Mouse (Mus musculus): ENCODE measurements around the gene Hoxb4.

Hoxb4 gene

DNA sequence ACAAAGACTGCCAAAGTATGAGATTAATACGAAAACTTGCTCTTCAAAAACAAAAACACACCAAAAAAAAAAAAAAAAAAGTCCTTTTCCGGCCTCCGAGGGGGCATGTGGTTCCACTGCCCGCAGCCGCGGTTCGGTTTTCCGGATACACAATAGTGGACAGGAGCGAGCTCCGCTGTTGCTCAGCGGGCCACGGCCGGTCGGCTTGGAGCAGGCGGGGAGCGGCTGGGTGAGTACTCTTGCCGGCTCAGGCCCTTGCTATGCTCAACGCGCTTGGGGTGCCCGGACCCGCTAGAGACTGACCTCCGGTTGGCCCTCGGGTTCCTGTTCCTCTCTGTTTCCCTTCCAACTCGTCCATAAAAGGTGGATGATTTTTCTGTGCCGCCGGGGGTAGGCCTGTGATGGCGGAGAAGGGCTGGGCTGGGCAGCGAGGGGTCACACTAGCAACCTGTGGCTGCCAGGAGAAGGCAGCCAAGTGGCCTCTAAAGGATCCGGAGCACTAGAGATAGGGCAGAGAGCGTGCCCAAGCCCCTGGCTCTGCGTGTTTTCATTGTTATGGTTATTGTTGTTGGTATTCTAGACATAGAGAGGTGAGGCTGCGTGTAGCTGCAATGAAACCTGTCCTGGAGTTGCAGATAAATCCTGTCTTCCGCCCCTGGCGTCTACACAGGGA lies 3.3 kb upstream of the Hoxb4 start:
- no peak for DNase-seq (ENCODE audit: low read depth)

DNA sequence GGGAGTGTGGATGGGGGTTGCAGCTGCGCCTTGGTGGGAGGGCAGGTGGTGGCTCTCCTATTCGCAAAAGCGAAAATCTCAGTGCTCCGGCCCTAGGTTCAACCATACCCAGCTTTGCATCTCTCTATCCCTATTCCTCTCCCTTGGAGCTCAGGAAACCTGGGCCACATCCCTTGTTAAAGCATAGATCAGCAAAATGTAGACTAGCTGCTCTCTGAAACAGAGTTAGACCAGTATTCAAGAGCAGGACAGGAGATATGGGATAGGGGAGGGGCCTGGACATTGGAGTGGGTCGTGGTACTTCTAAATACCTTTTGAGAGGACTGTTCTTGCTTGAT lies 2.8 kb upstream of the Hoxb4 start:
- no peak for DNase-seq (ENCODE audit: low read depth)

DNA sequence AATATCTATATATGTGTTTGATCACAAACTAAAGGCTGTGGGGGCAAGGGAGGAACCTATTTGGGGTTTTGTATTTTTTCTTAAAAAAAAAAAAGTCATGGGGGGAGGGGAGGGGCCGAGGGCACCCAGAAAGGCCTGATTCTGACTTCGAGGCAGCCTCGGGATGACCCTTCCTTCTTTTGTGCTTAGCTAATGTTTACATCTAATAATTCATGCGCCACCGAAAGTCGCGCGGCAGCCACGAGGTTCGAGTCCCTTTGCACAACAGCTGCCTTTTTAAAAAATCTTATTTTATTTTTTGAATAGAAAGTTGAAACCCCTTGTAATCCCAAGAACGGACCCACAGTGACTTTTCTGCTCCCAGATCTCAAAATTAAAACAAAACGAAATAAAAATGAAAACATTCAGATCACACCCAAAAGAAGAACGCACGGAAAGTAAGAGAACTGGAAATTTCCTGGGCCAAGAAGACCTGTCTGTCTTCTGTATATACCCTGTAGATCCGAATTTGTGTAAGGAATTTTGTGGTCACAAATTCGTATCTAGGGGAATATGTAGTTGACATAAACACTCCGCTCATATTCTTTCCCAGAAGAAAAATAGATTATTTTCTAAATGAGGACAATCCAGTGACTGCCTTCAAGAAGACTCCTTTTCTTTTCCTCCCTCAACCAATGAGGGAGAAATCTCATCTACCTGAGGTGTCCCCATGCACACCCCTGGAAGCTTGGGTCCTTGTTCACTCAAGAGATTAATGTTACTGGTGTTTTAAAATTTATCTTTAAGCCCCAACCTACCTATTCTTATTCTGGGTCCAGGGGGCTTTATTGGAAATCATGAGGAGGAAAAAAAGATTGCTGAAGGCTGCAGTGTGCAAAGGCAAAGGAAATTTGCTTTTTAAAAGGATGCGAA lies 1.1 kb upstream of the Hoxb4 start:
- DNase-seq (ENCODE audit: low read depth) = no peak

DNA sequence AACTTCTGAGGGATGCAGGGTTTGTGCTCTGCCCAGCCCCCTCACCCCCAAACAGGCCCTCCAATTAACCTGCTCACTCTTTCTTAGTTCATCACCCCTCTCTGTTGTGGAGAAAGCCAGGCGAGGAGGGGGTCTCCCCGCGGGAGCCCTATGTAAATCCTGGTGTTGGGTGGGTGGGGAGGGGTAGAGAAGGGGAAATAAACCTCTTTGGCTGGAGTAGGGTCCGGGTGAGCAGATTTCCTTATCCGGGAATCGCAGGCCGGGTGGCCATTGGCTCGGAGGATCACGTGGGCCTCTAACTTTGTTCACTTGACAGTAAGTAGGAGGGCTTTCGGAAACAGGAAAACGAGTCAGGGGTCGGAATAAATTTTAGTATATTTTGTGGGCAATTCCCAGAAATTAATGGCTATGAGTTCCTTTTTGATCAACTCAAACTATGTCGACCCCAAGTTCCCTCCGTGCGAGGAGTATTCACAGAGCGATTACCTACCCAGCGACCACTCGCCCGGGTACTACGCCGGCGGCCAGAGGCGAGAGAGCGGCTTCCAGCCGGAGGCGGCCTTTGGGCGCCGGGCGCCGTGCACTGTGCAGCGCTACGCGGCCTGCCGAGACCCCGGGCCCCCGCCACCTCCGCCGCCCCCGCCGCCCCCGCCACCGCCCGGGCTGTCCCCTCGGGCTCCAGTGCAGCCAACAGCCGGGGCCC lies 452 bp downstream of the Hoxb4 start:
- DNase-seq (ENCODE audit: low read depth) = no peak

DNA sequence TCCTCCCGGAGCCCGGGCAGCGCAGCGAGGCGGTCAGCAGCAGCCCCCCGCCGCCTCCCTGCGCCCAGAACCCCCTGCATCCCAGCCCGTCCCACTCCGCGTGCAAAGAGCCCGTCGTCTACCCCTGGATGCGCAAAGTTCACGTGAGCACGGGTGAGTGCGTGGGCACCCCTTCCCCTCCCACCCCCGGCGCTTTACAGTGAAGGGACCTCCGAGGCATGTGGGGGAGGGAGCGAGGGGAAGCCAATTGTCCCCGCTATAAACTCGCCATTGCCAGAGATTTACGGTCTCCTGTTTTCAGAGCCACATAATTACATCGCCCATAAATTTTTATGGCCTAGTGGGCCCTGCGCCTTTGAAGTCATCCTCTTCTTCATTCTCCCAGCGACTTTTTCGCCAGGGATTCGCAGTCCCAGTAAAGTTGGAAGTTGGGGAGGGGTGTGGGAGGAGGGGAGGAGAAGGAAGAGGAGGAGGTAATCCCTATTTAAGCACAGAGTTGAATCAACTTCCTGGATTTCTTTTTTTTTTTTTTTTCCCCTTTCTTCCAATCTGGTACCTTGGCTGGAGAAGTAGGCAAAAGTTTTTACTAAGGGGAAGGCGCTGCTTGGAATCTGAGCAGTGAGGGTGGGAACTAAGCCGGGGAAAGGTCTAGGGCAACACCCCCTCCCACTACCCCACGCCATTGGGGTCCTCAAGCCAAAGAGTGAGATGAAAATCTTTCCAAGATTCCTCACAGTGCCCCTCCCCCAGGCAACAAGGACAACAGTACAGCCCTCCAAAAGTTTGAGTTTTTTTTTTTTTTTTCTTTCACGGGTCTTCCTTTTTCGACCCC lies 1.2 kb downstream of the Hoxb4 start:
- no peak for DNase-seq (ENCODE audit: low read depth)

DNA sequence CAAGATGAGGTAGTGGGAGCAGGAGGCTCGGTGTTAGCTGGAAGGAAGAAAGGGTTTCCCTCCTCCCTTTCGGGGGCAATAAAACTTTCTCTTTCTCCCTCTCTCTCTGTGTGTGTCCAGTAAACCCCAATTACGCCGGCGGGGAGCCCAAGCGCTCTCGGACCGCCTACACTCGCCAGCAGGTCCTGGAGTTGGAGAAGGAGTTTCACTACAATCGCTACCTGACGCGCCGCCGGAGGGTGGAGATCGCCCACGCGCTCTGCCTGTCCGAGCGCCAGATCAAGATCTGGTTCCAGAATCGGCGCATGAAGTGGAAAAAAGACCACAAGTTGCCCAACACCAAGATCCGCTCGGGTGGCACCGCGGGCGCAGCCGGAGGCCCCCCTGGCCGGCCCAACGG lies 1.8 kb downstream of the Hoxb4 start:
- DNase-seq (ENCODE audit: low read depth) = no peak

DNA sequence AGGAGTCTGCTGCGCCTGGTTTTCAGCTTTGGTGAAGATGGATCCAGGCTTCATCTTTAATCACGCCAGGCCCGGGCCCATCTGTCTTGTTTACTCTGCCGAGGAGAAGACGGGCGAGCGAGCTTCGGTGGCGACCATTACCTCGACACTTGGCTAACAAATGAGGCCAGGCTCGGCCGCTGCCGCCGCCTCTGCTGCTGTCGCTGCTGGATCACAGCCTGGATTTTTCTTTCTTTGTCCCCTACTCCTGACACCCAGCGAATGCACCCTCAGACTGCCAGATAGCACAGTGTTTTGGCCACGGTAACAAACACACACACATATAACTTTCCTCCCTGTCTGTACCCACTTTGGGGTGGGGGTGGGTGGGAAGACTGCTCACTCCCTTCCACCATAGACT lies 2.6 kb downstream of the Hoxb4 start:
- DNase-seq (ENCODE audit: low read depth) = no peak

DNA sequence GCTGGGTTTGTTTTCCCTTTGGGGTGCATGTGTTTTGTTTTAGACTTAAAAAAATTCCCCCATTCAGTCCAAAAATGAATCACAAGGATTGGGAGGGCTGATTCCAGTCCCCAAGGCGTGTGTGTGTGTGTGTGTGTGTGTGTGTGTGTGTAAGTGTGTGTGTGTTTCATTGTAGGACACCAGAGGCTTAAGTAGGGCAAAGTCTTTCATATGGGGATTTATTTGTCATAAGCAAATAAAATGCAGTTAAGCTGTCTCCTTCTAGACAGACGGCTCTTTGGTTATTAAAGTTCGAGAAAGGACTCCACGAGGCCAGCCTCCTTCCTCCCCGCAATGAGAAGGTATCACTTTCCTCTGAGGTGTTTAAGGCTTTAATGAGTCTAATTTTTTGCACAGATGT lies 3.8 kb downstream of the Hoxb4 start:
- DNase-seq (ENCODE audit: low read depth) = no peak

DNA sequence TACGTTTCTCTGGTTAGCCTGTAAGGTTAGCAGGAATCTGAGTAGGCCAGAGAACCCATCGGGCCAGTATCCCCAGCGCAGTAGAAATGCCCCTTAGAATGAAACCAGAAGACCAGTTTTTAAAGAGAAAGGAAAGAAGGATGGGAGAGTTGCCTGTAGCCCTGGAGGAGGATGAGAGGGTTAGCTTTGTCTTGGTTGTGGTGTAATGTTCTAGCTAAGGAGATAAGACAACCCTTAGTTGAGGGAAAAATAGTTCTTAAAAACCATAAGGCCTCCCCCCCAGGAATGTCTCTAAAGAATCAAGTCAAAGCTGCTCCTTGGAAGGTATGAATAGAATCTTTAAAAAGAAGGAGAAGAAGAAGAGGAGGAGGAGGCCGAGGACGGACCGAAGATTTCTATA lies 4.7 kb downstream of the Hoxb4 start:
- DNase-seq (ENCODE audit: low read depth) = no peak

DNA sequence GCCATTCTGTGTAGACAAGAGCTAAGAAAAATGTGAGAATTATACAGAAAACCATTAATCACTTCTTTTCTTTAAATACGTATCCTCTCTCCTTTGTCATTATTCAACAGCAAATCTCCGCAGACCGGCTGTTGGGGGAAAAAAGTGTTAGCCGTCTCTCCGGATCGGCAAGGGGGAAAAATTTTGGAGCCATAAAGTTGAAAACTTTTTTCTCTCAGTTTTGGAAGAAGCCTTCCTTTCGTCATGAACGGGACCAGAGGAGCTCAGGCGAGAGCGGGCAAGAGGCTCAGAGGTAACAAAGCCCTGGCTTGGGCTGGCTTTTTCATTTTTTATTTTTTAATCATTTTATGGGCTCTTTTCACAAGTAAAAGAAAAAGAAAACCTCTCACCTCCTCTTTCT lies 5.1 kb downstream of the Hoxb4 start, which contains the start of gene Hoxb3:
TSS of gene Hoxb3 (plus strand) at position 173 of the 400 bp plus-strand sequence.
- no peak for DNase-seq (ENCODE audit: low read depth)

DNA sequence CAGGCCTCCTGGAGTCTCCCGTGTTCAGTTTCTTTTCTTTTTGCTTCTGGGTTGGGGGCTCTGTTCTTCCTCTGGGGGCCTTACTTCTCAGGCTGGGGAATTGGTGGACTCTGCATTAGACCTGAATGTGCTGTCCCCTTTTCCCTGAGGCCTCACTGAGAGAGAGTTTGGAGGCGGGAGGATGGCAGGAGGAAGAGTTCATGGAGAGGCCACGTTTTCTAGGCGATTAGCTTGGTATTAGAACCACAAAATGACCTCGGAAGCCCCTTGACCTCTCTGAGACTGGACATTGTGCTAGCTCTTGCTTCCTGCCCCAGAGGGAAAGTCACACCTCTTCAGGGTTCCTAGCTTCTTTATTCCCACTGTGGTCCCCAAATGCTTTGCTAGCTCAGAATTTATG lies 6.1 kb downstream of the Hoxb4 start:
- DNase-seq (ENCODE audit: low read depth) = no peak

DNA sequence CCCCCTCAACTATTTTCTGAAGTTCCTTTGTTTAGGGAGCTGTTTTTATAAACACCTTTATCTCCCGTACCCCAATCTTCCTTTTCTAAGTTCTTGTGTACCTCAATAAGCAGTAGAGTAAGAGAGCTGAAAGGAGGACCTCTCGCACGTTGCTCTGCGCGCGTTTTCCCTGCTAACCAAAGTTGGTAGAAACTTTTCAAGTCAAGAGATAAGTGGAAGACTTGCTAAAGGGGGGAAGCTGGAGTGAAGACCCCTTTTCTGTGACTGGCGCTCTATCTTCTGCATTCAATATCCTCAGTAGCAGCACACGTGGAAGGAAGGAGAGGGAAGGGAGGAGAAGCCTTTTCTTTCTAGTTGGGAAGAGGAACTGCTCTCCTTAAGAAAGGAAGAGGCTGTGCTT lies 6.9 kb downstream of the Hoxb4 start:
- DNase-seq (ENCODE audit: low read depth) = no peak

DNA sequence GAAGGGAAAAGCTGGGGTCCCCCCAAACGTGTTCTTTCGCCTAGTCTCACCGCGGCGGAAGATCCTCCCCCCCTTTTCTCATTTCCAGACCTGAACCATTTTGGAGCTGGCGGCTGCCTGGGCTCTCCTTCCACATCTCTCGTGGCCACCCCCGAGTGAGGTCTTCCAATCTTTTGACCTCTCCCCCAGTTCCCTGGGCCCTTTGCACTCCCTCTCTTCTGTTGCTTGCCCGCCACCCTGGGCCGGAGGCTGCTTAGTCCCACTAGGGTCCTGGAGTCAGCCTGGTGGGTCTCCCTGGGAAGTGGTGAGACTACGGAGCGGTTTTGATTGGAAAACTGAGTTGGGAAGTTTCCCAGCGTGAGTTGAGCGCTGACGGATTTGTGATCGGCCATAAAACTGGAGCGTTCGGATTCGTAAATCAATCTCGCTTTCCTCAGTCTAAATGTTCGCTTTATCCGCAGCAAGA lies 7.7 kb downstream of the Hoxb4 start:
- DNase-seq (ENCODE audit: low read depth) = no peak

DNA sequence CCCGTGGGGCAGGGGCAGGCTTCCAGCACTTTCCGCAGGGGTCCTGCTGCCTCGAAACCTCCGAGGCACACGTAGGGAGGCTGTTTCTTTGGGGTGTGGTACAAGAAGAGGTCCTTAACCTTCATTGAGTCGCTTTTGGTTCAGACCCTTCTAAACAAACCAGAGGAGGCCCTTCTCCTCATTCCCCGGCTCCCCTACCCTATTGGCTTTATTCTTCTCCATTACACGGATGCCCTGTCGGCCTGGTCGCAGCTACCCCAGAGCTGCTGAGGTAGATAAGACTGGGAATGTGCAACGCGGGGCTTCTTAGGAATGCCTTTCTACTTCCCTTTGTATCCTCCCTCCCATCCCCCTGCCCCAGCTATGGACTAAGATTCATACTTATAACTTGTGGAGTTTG lies 8.6 kb downstream of the Hoxb4 start:
- no peak for DNase-seq (ENCODE audit: low read depth)

DNA sequence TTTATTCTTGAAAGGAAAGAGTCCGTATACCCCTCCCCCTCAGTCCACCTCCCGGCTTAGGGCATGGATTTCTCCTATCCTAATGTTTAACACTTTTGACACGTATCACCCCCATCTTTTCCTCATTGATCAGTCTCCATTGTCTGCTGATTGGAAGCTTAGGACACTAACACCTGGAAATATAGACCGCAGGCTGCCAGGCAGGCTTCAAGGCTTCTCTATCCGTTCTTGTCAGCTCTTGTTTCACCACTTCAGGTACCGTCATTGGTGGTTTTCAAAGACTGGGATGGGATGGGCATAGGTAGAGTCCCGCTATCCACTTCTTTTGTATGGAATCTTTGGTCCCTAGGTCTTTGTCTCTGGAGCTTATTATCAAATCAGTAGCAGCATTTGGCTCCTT lies 9.1 kb downstream of the Hoxb4 start:
- no peak for DNase-seq (ENCODE audit: low read depth)

DNA sequence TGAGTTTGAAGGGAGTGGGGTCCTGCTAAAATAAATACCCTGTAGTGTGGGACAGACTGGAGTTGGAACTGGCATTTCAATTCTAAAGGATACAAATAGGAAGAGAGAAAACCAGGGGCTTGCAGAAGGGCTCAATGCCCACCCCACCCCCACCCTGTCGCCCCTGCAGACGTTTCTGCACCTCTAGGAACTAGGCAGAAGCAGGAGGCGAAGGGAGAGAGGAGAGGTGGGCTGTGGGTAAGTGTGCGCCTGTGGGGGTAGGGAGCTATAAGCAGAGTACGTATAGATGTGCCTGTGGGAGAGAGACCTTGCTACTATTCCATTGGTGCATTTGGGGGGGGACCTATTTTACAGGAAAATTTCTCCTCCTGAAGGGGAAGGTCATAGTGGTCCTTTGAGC lies 9.7 kb downstream of the Hoxb4 start:
- DNase-seq (ENCODE audit: low read depth) = no peak

DNA sequence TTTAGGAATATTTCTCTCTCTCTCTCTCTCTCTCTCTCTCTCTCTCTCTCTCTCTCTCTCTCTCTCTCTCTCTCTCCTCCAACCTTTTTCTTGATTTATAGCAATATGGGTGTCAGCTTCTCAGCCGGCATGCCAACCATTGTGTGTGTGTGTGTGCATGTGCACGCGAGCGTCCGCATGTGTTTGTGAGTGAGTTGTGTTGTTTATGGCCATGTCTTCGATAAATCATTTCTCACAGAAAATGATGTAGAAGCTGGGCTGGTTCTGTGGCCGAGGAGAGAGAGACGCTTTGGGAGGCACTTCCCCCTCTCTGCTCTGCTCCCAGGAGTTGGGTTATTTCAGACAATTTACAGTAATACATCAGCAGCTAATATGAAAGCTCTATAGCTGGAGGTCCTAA lies 10.5 kb downstream of the Hoxb4 start:
- no peak for DNase-seq (ENCODE audit: low read depth)

DNA sequence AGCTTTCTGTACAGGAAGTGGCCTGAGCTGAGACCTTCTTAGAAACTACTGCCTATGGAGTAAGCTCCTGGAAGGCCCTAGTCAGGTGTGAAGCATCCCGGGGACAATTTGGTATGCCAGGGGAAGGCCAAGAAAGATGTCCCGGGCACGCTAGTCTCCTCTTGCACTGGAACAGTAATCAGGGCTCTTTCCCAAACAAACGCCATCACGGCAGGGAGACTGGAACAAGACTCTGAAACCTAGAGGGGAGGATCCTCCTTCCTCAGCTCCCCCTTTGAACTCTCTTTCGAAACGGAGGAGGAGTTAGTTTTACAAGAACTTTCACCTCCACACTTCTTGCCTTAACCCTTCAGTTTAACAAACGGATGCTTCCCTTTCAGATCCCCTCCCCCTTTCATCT lies 14.0 kb downstream of the Hoxb4 start:
- no peak for DNase-seq (ENCODE audit: low read depth)

DNA sequence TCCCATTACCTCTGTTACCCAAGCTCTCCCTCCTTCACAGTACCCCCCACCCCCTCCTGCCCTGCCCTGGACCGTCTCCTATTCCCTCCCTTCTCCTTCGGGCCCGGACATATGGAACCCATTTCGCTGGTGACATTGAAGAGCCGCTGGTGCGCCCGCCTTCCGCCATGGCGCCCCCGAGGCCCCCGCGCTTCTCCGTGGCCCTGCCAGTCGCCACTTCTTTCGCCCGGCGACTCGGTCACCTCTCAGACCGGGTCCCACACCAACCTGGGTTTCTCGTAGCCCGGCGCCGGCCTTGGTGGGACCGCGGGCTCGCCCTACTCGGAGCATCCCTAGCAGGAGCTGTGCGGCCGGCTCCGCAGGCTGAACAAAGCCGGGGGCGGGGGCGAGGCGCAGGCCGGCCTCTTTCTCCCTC lies 14.6 kb downstream of the Hoxb4 start:
- no peak for DNase-seq (ENCODE audit: low read depth)

DNA sequence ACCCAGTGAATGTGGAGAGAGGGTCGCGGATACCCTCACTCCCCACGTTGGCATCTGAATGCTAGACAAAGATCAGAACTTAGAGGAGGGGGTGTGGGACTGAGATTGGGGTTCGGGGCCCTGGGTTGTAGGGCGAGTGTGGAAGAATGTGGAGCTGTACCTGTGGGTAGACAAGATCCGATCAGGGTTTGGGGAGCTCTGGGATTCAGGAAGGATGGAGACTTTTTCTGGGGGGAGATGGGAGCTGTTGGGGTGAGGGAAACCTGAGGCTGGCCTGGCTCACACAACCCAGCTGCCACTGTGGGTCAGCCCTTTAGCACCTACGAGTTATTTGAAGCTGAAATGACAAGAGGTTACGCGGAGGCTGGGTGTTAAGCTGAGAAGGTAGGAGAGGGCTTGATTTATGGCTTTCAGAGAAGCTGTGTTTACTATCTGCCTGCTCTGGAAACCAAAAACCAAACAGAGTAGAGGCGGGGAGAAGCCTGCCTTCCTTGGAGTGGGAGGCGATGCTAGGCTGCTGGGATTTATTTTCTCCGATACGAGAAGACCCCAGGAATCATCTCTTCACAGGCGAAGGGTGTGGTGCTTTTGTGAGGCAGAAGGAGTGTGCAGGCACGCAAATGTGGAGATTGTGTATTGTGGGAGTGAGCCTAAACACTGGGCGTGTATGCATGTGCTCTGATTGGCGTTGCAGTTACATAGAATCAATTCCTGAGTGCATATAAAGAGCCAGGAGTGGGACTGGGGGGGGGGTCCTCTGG lies 15.4 kb downstream of the Hoxb4 start:
- DNase-seq (ENCODE audit: low read depth) = no peak

DNA sequence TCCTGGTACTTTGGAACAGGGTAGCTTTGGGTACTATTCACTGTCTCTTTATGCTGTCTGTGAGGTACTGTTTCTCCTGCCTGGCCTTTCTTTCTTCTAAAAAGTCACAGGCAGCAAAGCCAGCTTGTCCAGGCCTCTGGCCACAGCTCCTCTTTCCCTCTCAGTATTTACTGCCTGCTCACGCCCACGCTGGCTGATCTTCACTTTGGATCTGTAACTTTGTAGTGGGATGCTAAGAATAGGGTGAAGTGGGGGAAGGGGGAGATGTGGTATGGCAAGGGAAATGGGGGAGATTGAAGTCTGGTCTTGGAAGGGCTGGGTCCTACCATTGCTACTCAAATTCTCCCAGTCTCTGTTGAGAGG lies 15.9 kb downstream of the Hoxb4 start:
- no peak for DNase-seq (ENCODE audit: low read depth)

Data from c-Kit-positive CD71-negative TER-119-negative erythroid progenitor cells, embryonic 14.5 days (primary cell).